Mouse (Mus musculus) heart, adult 2 months (tissue): ENCODE data around the gene Mcrip1.

ENCODE experiments used
- CTCF ChIP-seq: fragments of 200-600 bp; IDR thresholded peaks from 2 replicates; pipeline ENCODE4 v1.8.1; 2022; ENCODE audit warnings: antibody characterized with exemption, mild to moderate bottlenecking, moderate library complexity
- EP300 ChIP-seq: fragments of 200-500 bp; IDR thresholded peaks from 2 replicates; pipeline ENCODE4 v1.6.1; 2011; ENCODE audit warnings: low read depth, low read length, control low read depth; ENCODE audit not compliant: insufficient read depth
- POLR2A ChIP-seq: fragments of 200-500 bp; IDR thresholded peaks from 2 replicates; pipeline ENCODE4 v1.6.1; 2011; ENCODE audit warnings: mild to moderate bottlenecking, low read depth, low read length, control low read depth; ENCODE audit not compliant: insufficient read depth

GRCm38 (mm10) chr11:120522581-120522980 is 26.9 kb downstream of the Mcrip1 start:
- no peak for TF ChIP-seq POLR2A
- TF ChIP-seq CTCF, result no peak
- TF ChIP-seq EP300, result no peak
